Mouse (Mus musculus) forebrain, postnatal 0 days (tissue): ENCODE data around the gene Ltb. TPM values are rescaled to one million over a fixed set of nuclear protein-coding genes. Genes with fewer than 3 reads are reported as not detected.
A peak's percentile ranks its signal among the peaks of the same experiment; 100 is the strongest.

Source experiments
- ATAC-seq: fragments of 200-750 bp; cut with Nextera tagmentation; 2 replicates; pipeline ENCODE4 v1.8.0; 2017; ENCODE audit warnings: mild to moderate bottlenecking, moderate library complexity
- DNase-seq: peaks from one replicate; pipeline ENCODE4 v3.0.0-alpha.2; 2015
- H3K27ac ChIP-seq: fragments of 300-500 bp; sonication (generic); 2 replicates; pipeline ENCODE4 v1.5.1; 2014; ENCODE audit warnings: low read depth, mild to moderate bottlenecking, antibody characterized with exemption, low read length, moderate library complexity, mixed read lengths
- H3K27me3 ChIP-seq: fragments of 300-500 bp; sonication (generic); 2 replicates; pipeline ENCODE4 v1.6.1; 2014; ENCODE audit warnings: mild to moderate bottlenecking, low read length, mixed read lengths; ENCODE audit not compliant: insufficient read depth
- H3K36me3 ChIP-seq: fragments of 300-500 bp; sonication (generic); 2 replicates; pipeline ENCODE4 v1.6.1; 2014; ENCODE audit warnings: mild to moderate bottlenecking, moderate library complexity; ENCODE audit not compliant: insufficient read depth
- H3K4me1 ChIP-seq: fragments of 300-500 bp; sonication (generic); 2 replicates; pipeline ENCODE4 v1.6.1; 2014; ENCODE audit warnings: antibody characterized with exemption; ENCODE audit not compliant: insufficient read depth
- H3K4me2 ChIP-seq: fragments of 300-500 bp; sonication (generic); 2 replicates; pipeline ENCODE4 v1.6.1; 2014; ENCODE audit warnings: low read depth, mild to moderate bottlenecking, moderate library complexity
- H3K4me3 ChIP-seq: fragments of 300-500 bp; sonication (generic); 2 replicates; pipeline ENCODE4 v1.5.1; 2014; ENCODE audit warnings: low read depth, low read length, mixed read lengths
- H3K9ac ChIP-seq: fragments of 300-500 bp; sonication (generic); 2 replicates; pipeline ENCODE4 v1.6.1; 2014; ENCODE audit warnings: mild to moderate bottlenecking
- H3K9me3 ChIP-seq: fragments of 300-500 bp; sonication (generic); 2 replicates; pipeline ENCODE4 v1.6.1; 2016; ENCODE audit warnings: low read length
- CTCF ChIP-seq: sonication (generic); IDR thresholded peaks from 2 replicates; pipeline ENCODE4 v1.5.1; 2016; ENCODE audit warnings: antibody characterized with exemption, control low read depth, low read depth
- WGBS: fragments of 180-500 bp; shearing (Covaris S2); extraction: QIAGEN DNeasy Blood & Tissue Kit; methylation state at CpG from one replicate; pipeline ENCODE4 v1.1.7; 2014; 5-methylcytosine and 5-hydroxymethylcytosine counted together
- polyA plus RNA-seq: library from polyadenylated mRNA; unstranded; fragments of >200 nt; fragmentation: Nextera tagmentation; extraction: Ambion mirVana; gene quantifications from 2 replicates; pipeline ENCODE4 v1.2.1, GENCODE M21; 2015
- total RNA-seq: library from RNA; depleted of rRNA; stranded (reverse); fragments of >200 nt; gene quantifications from 2 replicates; pipeline ENCODE4 v1.2.3, GENCODE M21; 2014

Ltb gene
- total and polyA plus RNA-seq, 2 experiments from 2014 or later = 0.76 to 1.1 TPM

- no peak overlapping the region for H3K27ac ChIP-seq
- DNase-seq (no peak), ATAC-seq (no peak)
- no peak overlapping the region for H3K9ac ChIP-seq
- H3K27me3 ChIP-seq = no peaks in the 10 kb centered on the region
- H3K4me2 ChIP-seq = peak overlapping the region; percentile 55; the same call in 1 of the 2 replicates
- 73% methylated on average over 4 of the region's 4 CpGs for WGBS
- no peak for TF ChIP-seq CTCF
- no peaks in the 10 kb centered on the region for H3K9me3 ChIP-seq
- no peak overlapping the region for H3K4me3 ChIP-seq
- peaks cover 3% of the 10 kb centered on the region; the same call in 1 of the 2 replicates for H3K4me1 ChIP-seq
- no peaks in the 10 kb centered on the region for H3K36me3 ChIP-seq
These were observed 6.9 kb upstream of the Ltb start for GRCm38 (mm10) chr17:35187345-35187744.

- 68% methylated on average over 7 of the region's 7 CpGs for WGBS
- Histone ChIP-seq H3K9ac (no peak within 1 kb of the TSS), H3K4me2 (no peak within 1 kb of the TSS), H3K27ac (no peak within 1 kb of the TSS), H3K9me3 (no peaks in the 10 kb centered on the region), H3K4me1 (peaks cover 3% of the 10 kb centered on the region; the same call in 1 of the 2 replicates), H3K36me3 (no peaks in the 10 kb centered on the region), H3K4me3 (no peak within 1 kb of the TSS), H3K27me3 (no peaks in the 10 kb centered on the region)
- ATAC-seq (no peak), DNase-seq (no peak)
- TF ChIP-seq CTCF = no peak
These were observed 6.2 kb upstream of the Ltb start, which contains the start of gene Lst1 for GRCm38 (mm10) chr17:35187959-35188610. TSS of gene Lst1 (minus strand) at chr17:35188439.

GRCm38 (mm10) chr17:35189186-35189585 lies 5.1 kb upstream of the Ltb start:
- no peak overlapping the region for H3K9ac ChIP-seq
- no peak for TF ChIP-seq CTCF
- ATAC-seq = no peak
- no peaks in the 10 kb centered on the region for H3K27me3 ChIP-seq
- peaks cover 3% of the 10 kb centered on the region; the same call in 1 of the 2 replicates for H3K4me1 ChIP-seq
- H3K4me3 ChIP-seq = no peak overlapping the region
- no peak for DNase-seq
- 82% methylated on average over 1 of the region's 1 CpGs for WGBS
- no peak overlapping the region for H3K27ac ChIP-seq
- H3K9me3 ChIP-seq = no peaks in the 10 kb centered on the region
- no peak overlapping the region for H3K4me2 ChIP-seq
- H3K36me3 ChIP-seq = no peaks in the 10 kb centered on the region

GRCm38 (mm10) chr17:35190096-35190495 lies 4.1 kb upstream of the Ltb start:
- no peak overlapping the region for H3K27ac ChIP-seq
- WGBS = 82% methylated on average over 4 of the region's 4 CpGs
- ATAC-seq = no peak

GRCm38 (mm10) chr17:35191723-35192122 lies 2.5 kb upstream of the Ltb start:
- Histone ChIP-seq H3K4me1 (peaks cover 11% of the 10 kb centered on the region; the same call in 1 of the 2 replicates), H3K27me3 (peaks cover 7% of the 10 kb centered on the region), H3K36me3 (no peaks in the 10 kb centered on the region), H3K9me3 (no peaks in the 10 kb centered on the region), H3K9ac (no peak overlapping the region), H3K27ac (no peak overlapping the region), H3K4me3 (no peak overlapping the region), H3K4me2 (no peak overlapping the region)
- no peak for ATAC-seq
- TF ChIP-seq CTCF = no peak
- DNase-seq = no peak
- WGBS = 60% methylated on average over 2 of the region's 2 CpGs

More at GRCm38 (mm10) chr17:35190096-35190495, 4.1 kb upstream of the Ltb start:
- Histone ChIP-seq H3K27me3 (peaks cover 2% of the 10 kb centered on the region), H3K4me1 (peaks cover 3% of the 10 kb centered on the region; the same call in 1 of the 2 replicates), H3K9me3 (no peaks in the 10 kb centered on the region), H3K9ac (no peak overlapping the region), H3K36me3 (no peaks in the 10 kb centered on the region), H3K4me2 (no peak overlapping the region), H3K4me3 (no peak overlapping the region)
- DNase-seq = no peak
- no peak for TF ChIP-seq CTCF

- ATAC-seq (no peak), DNase-seq (no peak)
- H3K4me3 ChIP-seq = no peak overlapping the region
- no peaks in the 10 kb centered on the region for H3K36me3 ChIP-seq
- H3K27me3 ChIP-seq = peaks cover 8% of the 10 kb centered on the region
- H3K9ac ChIP-seq = no peak overlapping the region
- no peaks in the 10 kb centered on the region for H3K9me3 ChIP-seq
- H3K27ac ChIP-seq = no peak overlapping the region
- WGBS = 80% methylated on average over 5 of the region's 5 CpGs
- 0 out of 2 replicates have a peak, but pooled peaks cover 10% of the 10 kb centered on the region for H3K4me1 ChIP-seq
- TF ChIP-seq CTCF = no peak
- no peak overlapping the region for H3K4me2 ChIP-seq
These were observed 1.3 kb upstream of the Ltb start for GRCm38 (mm10) chr17:35192924-35193323.

GRCm38 (mm10) chr17:35194844-35195630 lies 798 bp downstream of the Ltb start:
- Histone ChIP-seq H3K36me3 (no peaks in the 10 kb centered on the region), H3K27ac (no peak overlapping the region), H3K4me3 (peak overlapping the region; percentile 38), H3K4me1 (0 out of 2 replicates have a peak, but pooled peaks cover 10% of the 10 kb centered on the region), H3K4me2 (peak overlapping the region; percentile 64), H3K9ac (peak overlapping the region; percentile 23; the same call in 1 of the 2 replicates), H3K9me3 (no peaks in the 10 kb centered on the region), H3K27me3 (peaks cover 12% of the 10 kb centered on the region)
- TF ChIP-seq CTCF = no peak
- WGBS = 45% methylated on average over 19 of the region's 19 CpGs
- 0 out of 2 replicates have a peak, but pooled peaks have one; percentile 14 for ATAC-seq
- DNase-seq = no peak
